Mouse (Mus musculus) adrenal gland, adult 2 months (tissue): ENCODE measurements around the gene Nudt15. TPM values are rescaled to one million over a fixed set of nuclear protein-coding genes. Genes with fewer than 3 reads are reported as not detected.
A peak's percentile ranks its signal among the peaks of the same experiment; 100 is the strongest.
"Not testable (repeated sequence)": the region's sequence is repeated elsewhere in the genome, so short reads cannot be mapped to it uniquely, and the experiment has no call there.

ENCODE experiments used
- DNase-seq: peaks from one replicate; pipeline ENCODE4 v3.0.0; 2021
- long read RNA-seq: library from polyadenylated mRNA; stranded (forward); transcript quantifications from one replicate; pipeline ENCODE4 v2.0.0, GENCODE M21; 2021
- polyA plus RNA-seq: library from polyadenylated mRNA; depleted of rRNA; stranded (reverse); fragments of >200 nt; gene quantifications from 2 replicates; pipeline ENCODE4 v1.2.3, GENCODE M21; 2012; rRNA removed
- total RNA-seq, 2 experiments: library from RNA; stranded (reverse); gene quantifications; 2 replicates each; pipeline ENCODE4 v1.2.3; 2021

Nudt15 gene
- total RNA-seq = 1 to 10 TPM; 4.6 to 7.7 TPM
- 0.90 and 1.2 TPM in 2 replicates for polyA plus RNA-seq
- long read RNA-seq, partial matches to known transcripts = 5 of 7 reads
- long read RNA-seq, other reads (novel, unspliced or antisense) = 2 of 7 reads

DNA sequence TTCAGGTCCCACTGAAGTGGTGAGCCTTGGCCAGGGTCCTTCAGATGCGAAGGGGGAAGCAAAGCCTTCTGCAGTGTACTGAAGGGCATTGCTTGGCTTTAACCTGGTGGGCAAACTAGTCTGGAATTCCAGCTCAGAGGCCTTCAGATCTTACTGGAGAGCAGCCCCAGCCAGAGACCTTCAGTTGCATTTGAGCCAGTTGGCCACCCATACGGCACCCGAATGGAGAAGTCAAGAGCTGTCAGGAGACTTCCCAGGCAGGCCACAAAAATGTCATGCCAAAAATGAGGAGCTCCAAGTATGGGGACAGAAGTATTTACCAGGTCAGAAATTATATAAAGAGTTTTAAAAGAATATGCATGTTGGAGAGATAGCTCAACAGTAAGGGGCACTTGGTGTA is at the start of gene Nudt15:
Gene Nudt15 (minus strand): TSS at position 192 of the 400 bp plus-strand sequence.
- DNase-seq = no peak

DNA sequence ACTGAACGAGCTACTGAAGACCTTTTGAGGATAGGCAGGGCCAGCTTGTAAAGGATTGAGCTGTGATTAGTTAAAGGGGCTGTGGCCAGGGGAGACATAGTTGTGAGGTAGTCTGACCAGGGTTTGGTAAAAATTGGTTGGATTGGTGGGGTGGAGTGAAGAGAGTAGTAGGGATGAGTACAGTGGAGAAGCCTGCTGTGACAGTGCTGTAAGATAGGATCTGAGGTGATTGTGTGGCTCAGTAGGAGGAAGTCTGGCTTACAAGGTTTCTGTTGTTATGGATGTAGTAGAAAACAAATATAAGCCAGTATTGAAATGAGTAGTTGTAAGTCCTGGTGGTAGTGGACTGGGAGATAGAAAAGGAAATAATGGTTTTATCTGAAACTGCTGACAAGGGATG is 44.1 kb upstream of the Nudt15 start:
- DNase-seq = no peak

DNA sequence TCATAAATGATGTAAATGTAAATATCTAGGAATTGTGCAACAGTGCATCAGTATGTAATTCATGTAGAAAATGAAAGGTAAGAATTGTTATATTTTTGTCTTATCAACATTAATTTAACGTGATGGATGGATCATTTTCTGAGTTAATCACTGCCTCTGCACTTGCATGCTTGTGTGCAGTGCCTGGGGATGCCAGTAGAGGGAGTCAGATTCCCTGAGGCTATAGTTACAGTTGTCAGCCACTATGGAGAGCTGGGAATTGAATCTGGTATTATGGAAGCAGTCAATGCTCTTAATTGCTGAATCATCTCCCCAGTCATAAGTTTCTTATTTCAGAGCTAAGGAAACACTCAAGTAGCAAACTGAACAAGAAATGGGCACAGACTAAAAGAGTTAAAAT is 40.0 kb upstream of the Nudt15 start:
- no peak for DNase-seq

DNA sequence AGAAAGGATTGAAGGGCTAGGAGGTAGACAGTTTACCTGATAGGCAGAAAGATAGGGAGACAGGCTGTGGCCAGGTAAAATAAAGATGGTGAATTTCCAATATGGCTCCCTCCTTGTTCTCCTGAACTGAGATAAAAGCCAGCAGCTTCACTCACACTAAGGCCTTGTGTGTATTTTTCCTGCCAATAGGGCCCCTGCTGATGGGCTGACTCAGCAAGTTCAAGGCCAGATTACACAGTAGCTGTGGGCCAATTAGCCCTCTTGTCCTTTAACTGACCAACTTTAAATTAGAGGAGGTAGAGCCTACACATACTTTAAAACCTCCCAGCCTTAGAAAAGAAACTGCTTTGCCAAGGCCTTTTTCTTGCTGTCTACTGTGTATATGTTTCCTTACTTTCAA is 28.3 kb upstream of the Nudt15 start:
- DNase-seq = peak; percentile 54

DNA sequence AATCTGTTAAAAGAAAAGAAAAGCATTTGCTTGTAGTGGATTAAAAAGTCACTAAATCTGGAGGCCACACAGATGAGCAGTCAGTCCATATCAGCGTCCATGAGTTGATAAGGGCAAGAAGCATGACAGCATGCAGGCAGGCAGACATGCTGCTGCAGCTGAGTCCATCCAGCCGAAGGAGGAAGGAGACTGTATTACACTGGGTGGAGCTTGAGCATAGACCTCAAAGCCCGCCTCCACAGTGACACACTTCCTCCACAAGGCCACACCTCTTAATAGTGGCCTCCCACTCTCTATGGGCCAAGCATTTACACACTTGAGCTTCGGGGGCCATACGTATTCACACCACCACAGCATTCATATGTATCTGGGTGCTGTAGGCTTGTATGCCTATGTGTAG is 26.0 kb upstream of the Nudt15 start:
- no peak for DNase-seq

DNA sequence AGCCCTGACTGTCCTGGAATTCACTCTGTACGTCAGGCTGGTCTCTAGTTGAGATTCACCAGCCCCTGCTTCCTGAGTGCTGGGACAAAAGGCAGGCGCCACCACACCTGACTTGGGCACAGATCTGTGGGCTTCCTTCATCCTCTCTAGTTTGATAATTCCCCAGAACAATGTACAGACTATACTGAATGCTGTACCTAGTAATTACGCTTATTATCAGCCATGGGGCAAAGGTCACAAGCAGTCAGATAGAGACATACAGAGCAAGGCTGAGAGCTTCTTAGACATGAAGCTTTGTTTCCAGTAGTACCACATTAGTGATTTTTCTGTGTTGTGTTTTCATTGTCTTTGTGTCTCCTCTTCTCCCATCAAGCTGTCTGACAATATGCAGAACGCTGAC is 23.1 kb upstream of the Nudt15 start:
- no peak for DNase-seq

DNA sequence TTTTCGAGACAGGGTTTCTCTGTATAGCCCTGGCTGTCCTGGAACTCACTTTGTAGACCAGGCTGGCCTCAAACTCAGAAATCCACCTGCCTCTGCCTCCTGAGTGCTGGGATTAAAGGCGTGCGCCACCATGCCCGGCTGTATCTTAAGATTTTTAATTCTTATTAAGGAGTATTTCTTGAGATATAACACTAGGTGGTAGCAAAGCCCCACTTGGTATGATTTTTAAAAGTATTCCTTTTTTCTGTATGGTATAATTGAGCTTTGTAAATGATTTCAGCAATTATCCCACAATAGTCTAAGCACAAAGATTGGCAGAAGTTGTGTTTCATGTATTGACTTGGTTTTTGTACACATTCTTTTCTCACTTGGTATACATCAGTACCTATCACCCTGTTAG is 21.8 kb upstream of the Nudt15 start:
- DNase-seq = not testable (repeated sequence)

DNA sequence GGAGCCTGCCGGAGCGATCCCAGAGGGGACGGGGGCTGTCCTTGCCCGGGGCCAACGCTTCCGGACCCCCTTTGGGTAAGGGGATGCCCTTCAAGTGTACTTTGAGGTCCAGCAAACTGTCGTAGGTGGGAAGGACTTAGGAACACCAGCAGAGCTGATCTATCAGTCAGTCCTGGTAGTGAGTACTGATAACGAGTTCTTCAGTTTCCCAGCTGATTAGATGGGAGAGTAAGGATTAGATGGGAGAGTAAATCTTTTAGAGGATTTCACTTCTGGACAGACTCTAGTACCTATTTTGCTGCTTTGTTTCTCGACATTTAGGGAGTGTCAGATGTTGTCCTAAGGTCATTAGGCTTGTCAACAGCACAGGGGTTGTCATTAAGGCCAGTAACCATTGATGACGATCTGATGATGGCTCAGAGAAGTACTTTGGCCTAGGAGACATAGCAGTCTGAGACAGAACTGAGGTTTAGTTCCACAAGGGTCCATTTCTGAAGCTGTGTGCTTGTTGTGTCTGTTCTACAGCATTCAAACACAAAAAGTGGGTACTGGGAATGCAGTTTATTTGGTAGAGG is 5.2 kb upstream of the Nudt15 start:
- no peak for DNase-seq

DNA sequence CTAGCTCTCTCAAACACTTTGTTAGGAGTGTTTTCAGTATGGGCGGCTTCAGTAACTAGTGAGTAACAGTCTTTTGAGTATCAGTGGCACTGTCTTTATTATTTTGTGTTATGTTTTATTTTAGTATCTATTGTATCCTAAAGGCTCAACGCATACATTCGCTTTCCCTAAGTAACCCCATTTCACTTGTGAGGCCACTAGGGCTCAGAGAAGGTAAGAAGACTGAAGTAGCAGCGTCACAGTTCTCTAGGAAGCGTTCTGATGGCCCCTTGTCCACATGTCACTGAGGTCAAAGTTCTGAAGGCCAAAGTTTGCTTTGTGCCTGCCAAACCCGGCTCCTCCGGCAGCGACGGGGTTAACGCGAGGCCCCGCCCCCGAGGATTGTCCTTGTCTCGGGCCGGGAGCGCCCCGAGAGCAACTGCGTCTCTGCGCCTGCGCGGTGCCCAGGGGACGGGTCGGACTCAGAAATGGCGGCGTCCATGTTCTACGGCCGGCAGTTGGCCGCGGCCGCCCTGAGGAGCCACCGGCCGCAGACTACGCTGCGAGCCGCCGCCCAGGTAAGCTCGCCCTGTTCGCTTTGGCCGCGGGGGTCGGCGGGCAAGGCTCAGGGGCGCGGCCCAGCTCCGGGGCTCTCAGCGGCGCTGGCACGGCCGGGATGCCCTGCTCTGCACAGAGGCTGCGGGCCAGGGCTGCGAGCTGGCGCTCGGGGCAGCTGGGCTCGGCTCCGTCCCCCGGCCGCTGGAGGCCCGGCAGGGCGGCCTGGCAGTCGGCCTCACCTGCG is 4.5 kb upstream of the Nudt15 start:
- DNase-seq = peak; percentile 96

DNA sequence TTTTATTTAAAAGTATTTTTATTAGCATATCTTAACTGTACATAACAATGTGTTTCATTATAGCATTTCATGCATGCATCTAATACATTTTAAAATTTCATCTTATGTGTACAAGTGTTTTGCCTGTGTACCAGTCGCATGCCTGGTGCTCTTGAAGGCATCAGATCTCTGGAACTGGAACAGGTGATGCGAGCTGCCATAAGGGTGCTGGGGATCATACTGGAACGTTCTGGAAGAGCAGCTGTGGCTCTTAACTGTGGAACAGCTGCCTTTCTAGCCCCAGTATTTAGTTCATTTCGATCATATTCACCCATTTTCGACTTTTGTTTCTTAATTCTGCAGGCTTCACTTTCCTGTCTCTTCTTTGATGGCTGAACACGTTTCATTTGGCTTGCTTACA is 3.1 kb upstream of the Nudt15 start:
- no peak for DNase-seq

DNA sequence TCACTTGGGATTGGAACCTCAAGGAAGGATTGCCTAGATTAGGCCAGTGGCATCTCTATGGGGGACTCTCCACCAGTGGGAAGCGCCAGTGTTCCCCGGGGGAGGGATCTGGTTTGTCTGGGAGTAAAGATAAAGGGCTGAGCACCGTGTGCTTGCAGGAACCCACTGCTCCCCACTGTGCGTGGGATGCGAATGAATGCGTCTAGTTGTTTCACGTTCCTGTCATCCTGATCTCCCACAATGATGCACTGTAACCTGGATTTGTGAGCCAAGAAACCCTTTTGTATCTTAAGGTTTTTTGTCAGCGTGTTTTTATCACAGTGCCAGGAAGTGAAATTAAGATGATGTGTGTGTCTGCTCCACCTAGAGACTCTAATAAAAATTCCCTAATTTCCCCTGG is 2.7 kb upstream of the Nudt15 start:
- no peak for DNase-seq

DNA sequence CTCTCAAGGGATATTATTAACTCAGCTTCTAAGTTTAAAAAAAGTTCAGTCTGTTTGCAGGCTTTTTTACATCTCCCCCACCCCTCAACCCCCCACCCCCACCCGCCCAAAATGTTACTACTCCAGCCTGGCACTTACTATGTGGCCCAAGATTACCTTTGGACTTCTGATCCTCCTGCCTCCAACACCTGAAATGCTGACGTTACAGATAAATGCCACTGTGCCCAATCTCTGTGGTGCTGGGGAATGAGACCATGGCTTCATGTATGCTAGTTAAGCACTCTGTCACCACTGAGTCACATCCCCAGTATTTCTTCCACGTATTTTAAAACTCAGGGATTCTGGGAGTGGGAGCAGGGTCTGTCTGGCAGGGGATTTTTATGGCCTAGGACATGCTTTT is 2.2 kb upstream of the Nudt15 start:
- DNase-seq = no peak

DNA sequence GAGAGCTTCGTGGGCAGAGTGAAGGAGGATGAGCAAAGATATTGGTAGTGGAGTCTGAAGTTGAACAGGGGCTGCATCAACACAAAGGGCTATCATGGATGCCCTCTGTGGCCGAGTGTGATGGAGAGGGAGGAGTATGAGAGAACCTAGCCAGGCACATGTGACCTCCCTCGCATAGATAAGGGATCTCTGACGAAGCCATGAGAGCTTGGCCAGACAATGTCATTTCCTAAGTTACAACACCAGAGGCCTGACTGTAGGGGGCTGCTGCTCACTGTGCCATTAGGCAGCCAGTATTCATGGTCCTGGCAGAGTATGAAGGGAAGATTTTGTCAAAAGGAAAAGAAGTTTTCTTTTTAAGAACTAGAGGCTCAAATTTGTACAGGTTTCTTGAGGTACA is 1.0 kb downstream of the Nudt15 start:
- DNase-seq = no peak

DNA sequence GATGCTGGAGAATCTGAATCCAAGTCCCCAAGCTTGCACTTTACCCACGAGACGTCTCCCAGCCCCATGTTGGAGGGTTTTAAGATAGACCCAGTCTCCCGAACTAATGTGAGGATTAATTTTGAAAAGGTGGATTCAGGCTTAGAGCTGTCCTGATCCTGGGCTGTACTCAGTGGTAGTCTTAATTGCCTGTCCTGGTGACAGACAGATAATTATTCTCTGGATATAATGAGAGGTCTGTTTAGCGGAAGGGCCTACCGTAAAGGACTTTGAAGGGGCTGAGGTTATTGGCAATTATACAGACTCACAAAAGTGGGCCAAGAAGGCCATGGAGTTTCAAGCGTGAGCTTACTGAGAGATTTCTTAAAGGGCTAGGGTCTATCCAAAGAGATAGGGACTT is 4.3 kb downstream of the Nudt15 start:
- DNase-seq = no peak

DNA sequence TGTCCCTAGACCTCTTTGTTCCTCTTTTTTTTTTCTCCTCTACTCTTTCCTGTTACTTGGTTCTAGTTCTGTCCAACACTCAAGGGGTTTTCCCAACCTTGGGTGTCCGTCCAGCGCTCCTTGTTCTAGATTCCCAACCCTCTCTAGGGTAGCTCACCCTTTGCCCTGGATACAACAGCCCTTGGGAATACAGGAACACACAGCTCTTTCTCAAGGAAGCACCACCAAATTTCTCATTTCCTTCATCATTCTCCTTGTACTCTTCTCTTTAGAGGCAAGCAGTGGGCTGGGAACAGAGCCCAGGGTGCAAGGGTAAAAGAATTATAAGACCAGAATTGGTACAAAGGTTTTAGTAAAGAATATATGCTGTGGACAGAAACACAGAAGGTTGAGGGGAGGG is 12.4 kb downstream of the Nudt15 start:
- peak; percentile 19 for DNase-seq

DNA sequence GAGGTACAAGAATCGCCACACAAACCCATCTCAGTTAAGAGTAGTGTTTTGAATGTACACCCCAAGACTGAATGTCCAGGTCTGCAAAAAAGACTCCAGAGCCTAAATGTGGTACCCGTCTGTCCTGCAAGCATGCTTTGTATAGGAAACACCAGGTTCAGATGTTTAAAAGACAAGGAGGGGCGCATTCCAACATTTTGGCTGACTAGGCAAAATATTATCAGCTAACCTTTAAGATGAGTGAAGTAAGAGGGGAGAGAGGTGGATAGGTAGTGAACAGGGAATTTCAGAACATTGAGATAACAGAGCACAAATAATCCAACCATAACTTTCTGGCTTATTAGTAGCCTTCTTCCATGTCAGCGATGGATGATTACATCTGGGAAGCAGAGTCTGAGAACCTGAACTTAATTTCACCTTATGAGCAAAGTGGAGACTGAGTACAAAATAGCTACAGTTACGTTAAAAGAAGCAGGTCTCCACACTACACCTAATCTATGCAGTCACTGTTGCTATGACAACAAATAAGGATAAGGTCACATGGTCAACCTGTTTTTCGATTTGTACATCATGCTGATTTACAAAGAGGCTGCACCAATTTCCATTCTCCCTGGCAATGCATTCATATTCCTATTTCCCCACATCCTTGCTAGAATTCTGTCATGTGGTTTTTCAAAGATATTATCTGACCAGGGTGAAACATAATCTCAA is 14.1 kb downstream of the Nudt15 start:
- no peak for DNase-seq

DNA sequence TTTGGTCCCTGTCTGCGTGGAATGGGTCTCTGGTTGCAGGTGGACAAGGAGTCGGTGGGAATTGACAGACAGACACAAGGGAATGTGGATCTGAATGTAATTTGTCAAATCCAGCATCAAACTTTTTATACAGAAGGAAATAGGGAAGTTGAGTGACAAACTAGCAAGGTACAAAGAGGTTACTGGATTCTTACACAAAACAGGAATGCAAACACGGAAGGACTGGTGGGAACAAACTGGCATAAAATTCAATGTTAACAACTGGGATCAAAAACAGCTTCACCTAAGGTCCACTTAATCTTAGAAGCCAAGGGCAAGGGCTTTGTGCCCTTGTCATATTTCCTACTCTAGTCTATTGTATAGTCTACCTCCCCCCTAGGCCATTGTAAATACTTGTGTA is 19.4 kb downstream of the Nudt15 start:
- not testable (repeated sequence) for DNase-seq

DNA sequence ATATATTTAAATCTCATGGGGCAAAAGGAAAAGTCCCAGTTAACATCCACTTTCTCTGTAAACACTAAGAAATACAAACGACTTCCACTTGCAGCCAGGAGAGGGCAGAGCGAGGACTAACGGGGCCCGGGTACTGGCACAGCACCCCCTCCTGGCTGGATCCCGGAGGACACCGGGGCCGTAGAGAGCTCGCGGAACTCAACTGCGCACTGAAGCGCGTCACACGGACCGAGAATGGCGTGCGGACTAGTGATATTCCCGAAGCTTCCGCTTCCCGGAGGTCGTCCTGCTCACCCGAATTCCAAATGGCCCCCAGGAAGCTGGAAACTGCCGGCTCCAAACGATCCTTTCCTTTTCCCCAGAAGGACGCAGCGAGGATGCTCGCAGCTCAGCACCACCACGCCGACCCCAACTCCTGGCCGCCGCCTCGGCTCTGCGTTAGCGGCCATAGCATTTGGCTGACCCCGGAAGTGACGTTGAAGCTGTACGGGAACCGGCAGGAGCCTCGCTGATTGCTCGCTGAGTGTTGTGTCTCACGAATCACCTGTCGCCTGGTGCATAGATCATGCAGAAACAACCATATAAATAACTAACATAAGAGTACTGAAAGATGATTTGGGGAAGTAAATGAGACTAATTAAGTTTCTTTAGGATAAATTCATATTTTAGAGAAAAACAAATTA is 23.1 kb downstream of the Nudt15 start, which contains the start of gene Sucla2:
Gene Sucla2 (plus strand): TSS at position 554 of the 683 bp plus-strand sequence.
- DNase-seq = peak; percentile 94

DNA sequence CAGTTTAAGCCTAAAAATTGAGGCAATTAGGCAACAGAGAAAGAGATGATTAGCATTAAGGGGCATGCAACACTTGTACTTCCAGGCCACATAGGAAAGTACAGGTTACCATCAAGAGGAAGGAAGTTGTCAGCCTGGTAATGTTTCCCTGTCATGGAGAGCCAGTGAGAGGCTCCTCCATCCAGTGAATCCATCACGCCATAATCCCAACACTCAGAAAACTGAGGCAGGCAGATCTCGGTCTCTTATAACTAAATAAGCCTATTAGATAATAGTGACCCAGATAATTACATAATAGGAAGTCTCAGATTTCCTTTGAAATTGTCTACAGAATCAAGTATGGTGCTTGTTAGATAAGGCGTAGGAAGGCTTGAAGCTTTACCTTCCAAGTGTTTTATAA is 23.9 kb downstream of the Nudt15 start:
- DNase-seq = no peak

DNA sequence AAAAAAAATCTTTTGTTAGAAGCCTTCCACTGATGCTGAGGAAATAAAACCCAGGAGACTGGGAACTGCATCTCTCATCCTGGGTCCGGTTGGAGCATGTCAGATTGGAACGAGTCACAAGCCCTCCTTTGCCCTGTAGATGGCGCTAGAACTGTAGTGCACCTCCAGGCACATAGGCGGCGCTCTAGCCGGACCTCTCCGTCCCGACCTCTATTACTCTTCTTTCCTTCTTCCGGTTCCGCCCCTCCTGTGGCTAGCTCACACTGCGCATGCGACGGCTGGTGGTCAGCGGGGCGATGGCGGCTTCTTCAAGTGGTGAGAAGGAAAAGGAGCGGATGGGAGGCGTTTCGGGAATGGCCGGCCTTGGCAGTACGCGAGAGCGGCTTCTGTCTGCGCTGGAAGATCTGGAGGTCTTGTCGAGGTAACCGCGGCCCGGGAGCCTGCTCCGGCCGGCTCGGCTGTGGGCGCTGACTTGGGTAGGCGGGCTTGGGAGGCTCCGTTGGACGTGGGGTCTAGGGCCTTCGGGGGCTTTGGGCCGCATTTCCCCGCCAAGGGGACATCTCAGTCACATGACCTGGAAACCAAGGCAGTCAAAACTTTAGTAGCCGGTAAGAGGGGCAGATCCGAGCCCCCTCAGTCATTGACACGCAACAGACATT is 38.1 kb downstream of the Nudt15 start, which contains the start of gene Med4:
Gene Med4 (plus strand): TSS at position 261 of the 659 bp plus-strand sequence.
- DNase-seq = peak; percentile 96

DNA sequence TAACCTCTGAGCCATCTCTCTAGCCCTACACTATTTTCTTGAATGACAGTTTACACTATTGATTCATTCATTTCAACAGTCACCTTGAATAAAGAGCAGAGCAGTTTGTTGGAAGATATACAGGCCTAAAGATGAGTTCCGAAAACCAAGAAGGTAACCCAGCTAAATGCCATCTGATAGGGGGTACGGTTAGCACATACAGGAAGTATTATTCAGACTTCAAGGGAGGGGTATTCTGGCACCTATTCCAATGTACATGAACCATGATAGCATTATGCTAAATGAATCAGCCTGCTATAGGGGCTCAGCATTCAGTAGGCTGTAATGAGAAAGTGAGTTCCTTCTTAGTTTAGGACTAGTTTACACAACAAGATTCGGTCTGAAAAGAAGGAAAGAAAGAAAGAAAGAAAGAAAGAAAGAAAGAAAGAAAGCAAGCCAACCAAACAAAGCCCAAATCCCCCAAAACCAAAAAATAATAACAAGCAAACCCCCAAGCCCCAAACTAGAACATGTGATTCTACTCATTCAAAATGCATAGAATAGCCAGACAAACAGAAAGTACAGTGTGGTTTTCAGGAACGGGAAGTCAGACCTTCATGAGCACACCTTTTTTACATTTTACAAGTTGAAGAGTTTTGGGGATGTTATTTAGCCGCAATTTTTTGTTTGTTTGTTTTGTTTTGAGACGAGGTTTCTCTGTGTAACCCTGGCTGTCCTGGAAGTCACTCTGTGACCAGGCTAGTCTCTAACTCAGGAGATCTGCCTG is 39.2 kb downstream of the Nudt15 start:
- DNase-seq = no peak
